Mouse (Mus musculus) kidney, adult 2 months (tissue): ENCODE data around the gene Spred1.

Experiments used
- CTCF ChIP-seq: fragments of 200-500 bp; conservative IDR thresholded peaks from 2 replicates; pipeline ENCODE4 v1.5.1; 2011; ENCODE audit warnings: low read depth, mild to moderate bottlenecking, control low read depth, low read length, moderate library complexity, mixed read lengths; ENCODE audit not compliant: insufficient read depth, insufficient read length
- POLR2A ChIP-seq: fragments of 200-500 bp; IDR thresholded peaks from one replicate; pipeline ENCODE4 v1.6.1; 2011; ENCODE audit warnings: low read depth, low read length, control low read depth

- no peak for TF ChIP-seq CTCF
- TF ChIP-seq POLR2A = no peak
Observed at GRCm38 (mm10) chr2:117228601-117229125, 107.5 kb downstream of the Spred1 start.
